Mouse (Mus musculus): ENCODE results near the gene Gm13090.

The Gm13090 gene

DNA sequence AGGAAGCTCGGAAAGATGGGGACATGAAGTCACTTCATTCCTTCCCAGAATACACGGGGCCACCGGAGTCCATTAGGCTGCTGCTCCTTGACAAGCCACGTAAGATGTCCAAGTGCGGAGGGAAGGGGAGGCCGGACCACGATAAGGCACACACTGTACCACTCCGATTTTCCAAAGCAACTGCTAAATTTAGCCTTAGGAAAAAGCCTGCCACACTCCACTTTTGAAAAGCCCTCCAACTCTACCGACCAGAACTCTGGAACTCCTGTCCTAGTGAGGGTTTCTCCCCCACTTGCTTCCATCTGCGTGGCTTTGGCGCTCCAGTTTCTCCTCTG, 7.7 kb downstream of the Gm13090 start:
- DNase-seq (ENCODE audit: low spot score in 2 of 2), result no peak

DNA sequence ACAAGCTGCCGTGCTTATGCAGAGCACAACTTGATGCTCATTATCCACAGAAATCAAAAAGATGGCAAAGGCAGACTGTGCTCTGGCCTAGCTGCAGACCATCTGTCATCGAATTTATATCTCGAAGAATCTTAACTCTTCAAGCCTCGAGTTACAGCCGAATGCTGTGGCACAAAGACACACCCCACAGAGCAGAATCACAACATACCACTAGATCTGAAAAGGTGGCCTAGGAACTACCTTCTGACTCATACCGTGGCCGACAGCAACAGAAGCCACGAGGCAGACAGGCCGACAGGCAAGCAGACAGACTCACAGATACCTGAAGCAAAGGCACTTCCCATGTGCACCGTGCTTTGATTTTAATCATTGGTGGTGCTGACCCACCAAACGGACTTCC, 14.3 kb downstream of the Gm13090 start:
- no peak for DNase-seq (ENCODE audit: low spot score in 2 of 2)

DNA sequence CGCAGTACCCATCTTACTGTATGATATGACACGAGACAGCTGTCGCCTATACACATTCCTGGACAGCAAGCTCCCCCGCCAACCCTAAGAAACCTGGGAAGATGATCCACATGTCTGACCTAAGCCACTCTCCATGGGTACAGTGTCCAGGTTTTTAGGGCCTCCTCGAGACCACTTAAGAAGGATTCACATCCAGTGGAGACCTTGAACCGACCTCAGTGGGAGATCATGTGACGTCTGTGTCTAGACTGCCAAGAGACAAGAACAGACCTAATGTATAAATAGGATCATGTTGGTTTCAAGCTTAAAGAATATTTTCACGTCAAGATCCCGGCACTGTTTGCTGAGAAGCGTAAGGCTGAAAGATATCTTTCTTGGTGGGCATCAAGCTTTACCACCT, 14.8 kb downstream of the Gm13090 start:
- no peak for DNase-seq (ENCODE audit: low spot score in 2 of 2)

DNA sequence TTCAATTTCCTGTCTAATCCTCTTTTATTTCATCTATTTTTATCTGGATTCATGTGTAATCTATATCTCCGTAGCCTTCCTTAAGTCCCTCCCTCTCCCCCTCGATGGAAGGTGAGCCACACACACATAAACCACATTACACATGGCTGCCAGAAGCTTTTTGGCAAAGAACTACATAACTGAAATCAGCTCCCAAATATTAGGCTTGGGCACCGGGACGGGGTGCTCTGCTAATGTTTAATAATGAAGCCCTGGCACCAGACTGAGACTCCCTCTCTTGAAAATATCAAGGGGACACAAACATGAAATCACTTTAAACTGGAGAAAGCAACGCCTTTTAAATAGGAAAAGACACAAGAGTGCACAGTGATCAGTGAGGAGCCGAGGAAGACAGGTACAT, 16.5 kb downstream of the Gm13090 start:
- DNase-seq (ENCODE audit: low spot score in 2 of 2), result no peak

DNA sequence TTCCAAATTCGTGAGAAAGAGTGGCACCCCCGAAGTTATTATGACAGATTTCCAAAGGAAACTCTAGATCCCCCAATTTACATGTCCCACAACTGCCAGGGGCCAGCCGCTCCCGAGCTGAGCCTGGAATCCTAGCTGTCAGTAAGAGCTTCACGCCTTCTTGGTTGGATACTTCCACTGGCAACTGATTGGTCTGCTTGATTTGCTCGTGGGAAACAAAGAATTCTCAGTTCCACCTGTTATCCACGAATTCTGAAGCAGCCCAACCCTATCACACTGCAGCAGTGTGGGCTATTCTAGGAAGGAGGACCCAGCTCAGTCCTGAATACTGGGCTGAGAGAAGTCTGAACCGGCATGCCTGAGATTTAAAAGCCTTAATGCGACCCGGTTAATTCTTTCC, 17.1 kb downstream of the Gm13090 start:
- DNase-seq (ENCODE audit: low spot score in 2 of 2), result no peak

DNA sequence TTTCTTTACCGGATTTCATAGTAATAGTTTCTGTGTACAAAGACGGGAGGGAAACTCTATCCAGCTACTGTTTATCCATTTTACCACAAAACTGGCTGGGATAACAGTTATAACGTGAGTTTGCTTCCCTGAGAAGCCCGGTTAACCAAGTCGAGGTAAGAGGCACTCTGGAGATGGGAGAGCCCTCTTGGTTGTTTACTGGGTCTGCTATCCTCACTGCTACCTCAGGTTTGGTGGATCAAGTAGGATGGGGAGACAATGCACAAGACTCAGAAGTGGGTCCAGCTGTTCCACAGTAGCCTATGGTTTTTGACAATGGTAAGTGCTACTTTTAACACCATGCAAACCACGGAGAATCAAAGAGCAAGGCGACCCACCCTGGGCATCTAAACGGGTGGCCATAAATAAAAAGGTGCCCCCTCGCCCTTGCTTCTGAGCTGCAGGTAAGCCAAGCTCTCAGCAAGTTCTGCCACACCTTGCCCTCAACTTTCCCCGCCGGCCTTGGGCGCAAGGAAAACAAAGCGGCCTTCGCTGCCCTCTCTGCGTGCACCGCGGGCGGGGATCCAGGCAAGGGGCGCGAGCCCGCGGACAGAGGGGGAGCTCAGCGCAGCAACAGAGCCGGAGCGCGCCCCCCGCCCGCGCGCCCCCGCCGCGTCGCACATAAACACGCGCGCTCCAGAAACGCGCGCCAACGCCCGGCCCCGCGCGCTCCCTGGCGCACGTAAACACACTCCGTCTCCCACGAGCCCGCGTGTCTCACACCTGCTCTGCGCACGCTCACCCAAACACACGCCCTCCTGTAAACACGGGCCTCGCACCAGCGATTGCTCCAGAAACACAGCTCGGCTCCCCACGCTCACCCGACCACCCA, 18.0 kb downstream of the Gm13090 start:
- peak in 1 of 2 experiments; percentile 31 for DNase-seq (ENCODE audit: low spot score in 2 of 2)

DNA sequence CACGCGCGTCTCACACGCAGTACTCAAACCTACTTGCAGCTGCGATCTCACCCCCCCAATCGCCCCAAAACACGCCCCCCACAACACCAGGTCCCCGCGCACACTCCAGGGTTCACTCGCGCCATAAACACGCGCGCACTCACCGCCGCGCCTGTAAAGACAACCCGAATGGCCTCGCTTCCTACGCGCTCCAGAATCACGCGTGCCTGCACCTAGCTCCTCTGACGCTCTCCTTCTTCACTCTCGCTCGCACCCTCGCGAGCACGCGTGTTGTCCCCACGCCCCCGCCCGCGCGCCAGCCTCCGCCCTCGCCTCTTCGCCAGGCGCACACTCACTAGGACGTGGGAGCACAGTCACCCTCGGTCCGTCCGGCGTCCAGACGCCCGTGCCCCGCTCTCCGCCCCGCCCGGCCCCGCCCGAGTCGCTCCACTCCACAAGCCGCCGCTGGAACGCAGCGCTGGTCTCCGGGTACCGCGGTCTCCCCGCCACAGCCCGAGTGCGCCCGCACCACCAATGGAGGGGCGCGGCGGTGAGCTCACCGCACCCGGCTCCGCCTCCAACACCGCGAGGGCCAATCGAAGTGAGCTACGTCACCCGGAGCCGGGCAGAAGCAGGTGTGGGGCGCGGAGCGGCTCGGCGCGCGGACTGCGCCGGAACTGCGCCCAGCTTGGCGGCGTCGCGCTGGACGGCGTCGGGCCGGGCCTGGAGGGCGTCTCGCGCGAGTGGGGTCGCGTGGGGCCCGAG, 18.8 kb downstream of the Gm13090 start:
- peak; percentile 54 to 80 for DNase-seq (ENCODE audit: low spot score in 2 of 2)

DNA sequence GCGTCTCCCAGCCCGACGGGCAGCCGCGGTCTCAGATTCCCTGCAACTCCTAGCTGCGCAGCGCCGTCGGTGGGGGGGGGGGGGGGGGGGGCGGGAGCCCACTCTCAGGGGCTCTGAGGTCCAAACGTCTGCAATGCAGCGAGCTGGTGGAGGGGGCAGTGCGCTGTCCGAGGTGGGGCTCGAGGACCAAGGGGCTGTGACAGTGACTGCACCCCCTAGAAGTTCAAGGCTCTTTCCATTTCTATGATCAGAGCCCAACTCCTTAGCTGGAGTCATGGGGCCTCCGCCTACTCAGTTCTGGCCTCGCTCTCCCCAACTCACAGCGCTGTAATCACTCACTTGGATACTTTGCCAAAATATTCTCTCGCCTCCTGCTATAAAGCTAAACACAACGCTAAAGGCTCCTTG, 19.5 kb downstream of the Gm13090 start:
- no peak for DNase-seq (ENCODE audit: low spot score in 2 of 2)

DNA sequence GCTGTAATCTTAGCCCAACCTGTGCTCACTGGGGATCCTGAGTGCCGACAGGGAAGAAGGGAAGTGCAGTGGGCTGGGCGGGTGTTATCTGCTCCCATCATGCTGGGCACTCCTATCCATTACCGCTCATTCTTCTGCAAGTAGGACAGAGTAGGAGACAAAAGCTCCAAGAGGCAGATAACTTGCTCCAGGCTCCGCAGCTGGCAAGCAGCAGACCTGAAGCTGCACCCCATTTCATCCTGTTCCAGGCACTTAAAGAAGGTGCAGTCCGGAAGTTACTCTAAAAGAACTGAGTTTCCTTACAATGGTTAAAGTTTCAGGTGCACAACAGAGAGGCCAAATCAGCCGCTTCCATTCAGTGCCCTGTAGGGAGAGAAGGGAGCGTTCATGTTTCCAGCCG, 21.9 kb downstream of the Gm13090 start:
- DNase-seq (ENCODE audit: low spot score in 2 of 2), result no peak

DNA sequence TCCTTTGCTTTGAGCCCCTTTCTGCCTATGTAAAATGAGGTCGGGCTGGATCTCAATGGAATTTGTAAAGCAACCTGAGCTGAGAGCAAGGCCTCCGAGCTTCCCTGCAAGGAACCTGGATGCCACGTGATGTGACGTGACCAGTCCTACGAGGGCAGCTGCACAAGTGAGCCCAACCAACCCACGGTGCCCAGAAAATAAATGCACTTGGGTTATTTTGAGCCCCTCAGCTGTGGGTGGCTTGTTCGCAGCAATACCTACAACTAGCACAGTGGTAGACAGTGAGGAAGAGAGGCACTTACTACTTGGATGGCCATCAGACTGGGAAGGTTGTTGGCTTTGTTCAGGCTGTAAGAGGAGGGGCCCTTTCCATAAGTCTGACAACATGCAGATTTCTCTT, 25.2 kb downstream of the Gm13090 start:
- DNase-seq (ENCODE audit: low spot score in 2 of 2), result no peak

DNA sequence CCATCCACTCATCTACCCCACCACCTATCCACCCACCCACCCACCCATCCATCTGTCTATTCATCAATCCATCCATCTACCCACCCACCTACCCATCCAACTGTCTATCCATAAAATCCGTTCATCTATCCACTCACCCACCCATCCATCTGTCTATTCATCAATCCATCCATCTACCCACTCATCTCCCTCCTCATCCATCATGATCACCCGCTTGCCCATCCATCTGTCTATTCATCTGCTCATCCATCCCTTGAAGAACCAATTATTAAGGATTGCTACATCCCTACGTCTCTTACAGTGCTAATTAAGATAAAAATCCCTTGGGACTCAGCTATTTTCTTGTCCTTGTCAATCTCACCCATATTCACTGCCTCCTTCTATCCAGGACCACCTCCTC, 29.5 kb downstream of the Gm13090 start:
- no peak for DNase-seq (ENCODE audit: low spot score in 2 of 2)

DNA sequence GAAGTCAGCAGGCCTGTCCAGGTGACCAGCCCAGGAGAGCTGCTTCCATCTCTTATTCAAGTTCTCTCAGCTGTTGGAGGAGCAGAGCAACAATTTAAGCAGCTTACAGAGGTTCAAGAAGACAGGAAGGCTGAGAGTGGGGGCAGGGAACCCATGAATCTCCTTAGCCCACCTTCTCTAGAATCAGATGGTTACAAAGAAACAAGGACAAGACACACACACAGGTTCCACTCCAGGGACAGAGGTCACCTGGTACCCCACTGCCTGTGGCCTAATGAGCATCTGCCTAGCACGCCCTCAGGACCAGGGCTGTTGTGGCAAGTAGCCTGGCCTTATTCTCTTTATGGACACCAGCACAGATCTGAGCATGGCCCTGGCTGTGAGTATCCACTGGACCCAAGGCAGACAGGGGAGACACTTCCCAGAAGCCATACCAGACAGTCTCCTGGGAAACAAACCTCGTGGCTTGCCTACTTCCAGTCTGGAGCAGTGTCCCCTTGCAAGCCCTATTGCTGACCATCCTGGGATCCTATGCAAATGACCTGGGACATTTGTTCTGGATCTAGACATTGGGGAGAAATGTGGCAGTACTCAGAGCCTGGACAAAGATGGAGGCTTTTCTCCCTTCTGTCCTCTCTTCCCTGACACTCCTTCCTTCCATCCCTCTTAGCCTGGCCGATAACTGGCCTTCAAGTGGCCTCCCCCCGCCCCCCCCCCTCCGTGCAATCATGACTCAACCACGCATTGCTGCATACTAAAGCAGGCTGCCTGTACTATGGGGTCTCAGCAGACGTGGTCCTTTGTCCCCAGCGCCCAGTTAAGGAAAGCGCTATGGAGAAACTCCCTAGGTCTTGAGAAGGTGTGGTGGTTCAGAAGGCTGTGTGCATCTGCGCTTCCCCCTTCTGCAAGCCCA, 38.5 kb downstream of the Gm13090 start:
- no peak for DNase-seq (ENCODE audit: low spot score in 2 of 2)

DNA sequence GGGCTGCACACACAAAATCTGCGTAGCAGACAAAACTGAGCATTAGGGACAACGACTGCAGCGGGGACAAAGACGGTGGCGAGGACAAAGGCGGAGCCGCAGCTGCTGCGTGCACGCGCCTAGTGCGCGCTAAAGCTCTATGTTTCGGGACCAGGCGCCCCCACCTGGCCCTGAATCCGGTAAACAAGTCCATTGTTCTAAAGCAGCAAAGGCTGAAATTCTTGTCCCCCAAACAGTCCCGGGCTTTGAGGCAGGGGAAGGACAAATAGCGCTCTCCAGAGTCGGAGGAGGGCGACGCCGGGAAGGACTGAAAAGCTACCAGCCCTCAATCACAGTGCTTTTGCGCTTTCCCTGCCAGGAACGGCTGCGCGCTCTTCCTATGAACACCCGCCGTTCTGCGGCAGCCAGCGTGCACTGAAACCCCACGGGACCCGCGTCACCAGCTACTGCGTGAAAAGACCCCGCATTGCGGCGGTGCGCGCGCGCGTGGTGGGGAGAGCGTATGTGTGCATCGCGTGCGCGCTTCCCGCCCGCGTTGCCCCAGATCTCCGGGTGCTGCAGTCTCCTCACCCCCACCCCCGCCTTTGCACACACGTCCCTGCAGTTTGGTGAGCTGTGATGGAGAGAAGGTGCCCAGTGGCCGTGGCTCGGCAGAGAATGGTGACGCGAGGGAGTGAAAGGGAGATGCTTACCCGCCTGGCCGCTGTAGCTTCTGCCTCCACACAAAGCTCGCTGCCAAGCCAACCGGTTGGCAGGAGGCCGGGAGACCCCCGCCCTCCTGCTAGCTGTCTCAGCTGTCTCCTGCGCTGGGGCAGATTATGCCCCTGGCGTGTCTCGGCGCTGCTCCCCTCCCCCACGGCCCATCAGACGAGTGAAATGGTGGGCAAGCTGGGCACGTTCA, 39.5 kb downstream of the Gm13090 start:
- peak; percentile 70 to 71 for DNase-seq (ENCODE audit: low spot score in 2 of 2)

DNA sequence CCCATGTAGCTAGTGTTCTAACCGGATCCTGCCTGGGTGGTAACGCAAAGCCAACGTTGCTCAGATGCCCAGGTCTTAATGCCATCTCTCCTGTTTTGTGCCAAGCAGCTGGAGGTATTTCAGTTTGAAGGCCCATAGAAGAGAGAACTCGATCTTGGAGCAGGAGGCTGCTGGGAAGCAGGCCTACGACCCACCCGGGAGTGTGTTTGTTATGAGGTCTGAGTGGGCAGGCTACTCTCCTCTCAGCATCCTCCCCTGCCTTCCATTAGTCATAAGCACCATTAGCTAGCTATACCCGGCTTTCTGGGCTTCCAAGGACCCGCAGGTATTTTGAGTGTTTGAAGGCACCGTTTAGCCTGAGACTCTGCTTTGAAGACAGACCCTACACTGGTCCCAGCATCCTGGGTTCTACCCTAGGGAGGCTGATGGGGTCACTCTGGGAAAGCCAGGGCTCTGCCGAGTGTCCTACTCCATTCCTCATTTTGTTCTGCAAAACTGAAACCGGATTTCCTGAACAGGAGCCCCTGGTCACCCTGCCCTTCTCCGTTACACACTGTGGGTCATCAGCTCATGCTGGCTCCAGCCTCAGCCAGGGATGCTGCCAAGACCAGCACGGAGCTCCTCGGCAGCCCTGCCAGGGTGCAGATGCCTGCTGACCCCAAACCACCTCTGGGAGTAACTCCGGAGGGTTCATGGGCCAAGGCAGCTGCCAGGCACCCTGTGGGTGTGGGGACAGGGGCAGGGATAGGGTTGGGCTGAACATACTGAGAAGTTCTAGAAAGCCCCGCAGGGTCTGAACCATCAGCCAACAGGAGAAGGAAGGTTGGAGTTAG, 40.6 kb downstream of the Gm13090 start:
- no peak for DNase-seq (ENCODE audit: low spot score in 2 of 2)

DNA sequence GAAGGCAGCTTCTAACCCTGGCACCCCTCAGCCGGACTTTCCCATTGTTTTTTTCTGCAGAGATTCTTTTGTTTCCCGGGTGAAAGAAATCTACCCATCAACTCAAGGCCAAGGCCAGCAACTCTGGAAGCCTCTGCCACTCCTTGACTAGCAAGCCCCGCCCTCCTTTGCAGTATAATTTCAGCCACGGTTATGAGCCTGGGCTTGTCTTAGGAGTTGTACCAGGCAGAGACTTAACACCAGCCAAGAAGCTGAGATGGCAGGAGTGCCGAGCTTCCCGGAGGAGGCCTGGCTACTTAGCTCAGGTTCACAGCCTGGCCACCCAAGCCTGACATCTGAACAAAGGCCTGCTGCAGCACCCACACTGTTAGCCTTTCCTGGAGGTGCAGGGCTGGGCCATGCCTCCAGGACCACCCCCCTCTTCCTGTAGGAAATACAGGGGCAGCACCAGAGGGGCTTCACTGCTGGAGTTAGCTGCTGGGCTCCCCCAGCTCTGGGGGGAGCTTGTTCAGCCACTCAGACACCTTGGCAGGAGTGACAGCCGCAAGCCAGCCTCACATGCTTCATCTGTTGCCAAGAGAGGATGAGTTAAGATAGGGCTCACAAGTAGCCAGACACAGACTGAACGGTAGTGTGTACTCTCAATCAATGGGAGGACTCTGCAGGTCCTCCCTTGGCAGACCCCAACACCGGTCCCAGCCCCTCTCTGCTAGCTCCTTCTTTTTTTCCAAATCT, 41.6 kb downstream of the Gm13090 start:
- no peak for DNase-seq (ENCODE audit: low spot score in 2 of 2)

DNA sequence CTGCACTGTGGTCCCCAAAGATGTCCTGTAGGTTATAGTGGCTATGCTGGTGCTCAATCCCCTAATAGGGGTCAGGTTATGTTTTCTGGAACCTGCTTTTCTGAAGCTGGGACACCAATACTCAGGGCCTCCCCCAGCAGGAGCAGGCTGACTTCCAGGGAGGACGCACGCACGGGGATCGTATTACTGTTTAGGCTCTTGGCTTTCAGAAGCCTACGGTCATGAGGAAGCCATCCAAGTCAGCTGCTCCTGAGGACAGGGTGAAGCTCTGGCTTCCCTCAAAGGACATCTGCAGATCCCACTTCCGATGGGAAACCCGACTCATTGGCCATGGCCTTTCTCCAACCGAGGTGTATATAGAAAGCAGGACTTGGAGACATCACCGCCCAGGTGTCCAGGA, 43.1 kb downstream of the Gm13090 start:
- DNase-seq (ENCODE audit: low spot score in 2 of 2), result no peak

DNA sequence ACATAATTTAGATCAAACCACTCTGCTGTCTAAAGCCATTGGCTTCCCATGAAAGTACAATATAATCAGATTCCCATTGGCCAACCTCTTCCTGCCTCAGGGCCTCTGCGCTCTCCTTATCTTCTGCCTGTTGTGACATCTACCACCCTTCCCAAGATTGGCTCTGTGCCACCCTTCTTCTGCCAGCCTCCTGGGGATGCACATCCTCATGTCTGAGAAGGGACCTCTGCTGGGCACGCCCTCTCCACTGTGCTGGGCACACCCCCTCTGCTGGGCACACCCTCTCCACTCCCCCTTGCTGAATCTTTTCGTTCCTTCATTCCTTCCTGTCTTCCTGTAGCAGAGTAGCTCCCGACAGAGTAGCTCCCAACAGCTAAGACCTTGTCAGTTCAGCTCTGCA, 44.4 kb downstream of the Gm13090 start:
- DNase-seq (ENCODE audit: low spot score in 2 of 2), result no peak

DNA sequence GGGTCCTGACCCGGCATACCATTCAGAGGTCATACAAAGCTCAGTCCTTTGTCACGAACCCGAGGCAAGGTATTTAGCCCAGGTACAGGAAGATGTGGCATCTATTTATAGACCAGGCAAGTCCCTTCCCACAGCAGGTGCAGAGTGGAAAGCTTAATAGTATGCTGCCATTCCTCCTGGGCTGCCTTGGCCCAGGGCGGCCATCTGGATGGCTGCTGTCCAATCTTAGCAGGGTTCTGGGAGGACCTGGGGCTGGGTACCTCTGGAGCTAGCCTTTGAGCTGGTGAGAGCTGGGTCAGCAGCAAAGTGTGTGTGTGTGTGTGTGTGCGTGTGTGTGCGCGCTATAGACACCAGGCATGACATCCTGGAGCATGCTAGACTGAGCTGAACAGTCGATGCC, 46.1 kb downstream of the Gm13090 start:
- no peak for DNase-seq (ENCODE audit: low spot score in 2 of 2)

DNA sequence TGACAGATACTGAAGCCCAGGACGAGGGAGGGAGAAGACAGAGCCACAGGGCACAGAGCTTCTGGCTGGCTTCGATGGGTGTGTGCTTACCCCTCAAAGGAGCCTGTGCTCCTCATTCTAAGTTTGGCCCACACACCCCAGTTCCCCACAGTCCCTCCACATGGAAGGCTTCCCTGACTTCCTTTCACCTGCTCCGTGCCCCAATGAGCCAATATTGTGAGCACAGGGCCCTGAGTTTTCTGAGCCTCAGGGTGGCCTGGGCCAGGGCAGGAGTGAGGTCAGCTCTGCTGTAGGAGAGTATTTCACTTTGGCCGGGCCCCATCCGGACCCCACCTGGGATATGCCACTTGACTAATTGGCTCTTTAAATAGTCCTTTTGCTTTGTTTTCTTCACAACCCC, 48.3 kb downstream of the Gm13090 start:
- no peak for DNase-seq (ENCODE audit: low spot score in 2 of 2)

DNA sequence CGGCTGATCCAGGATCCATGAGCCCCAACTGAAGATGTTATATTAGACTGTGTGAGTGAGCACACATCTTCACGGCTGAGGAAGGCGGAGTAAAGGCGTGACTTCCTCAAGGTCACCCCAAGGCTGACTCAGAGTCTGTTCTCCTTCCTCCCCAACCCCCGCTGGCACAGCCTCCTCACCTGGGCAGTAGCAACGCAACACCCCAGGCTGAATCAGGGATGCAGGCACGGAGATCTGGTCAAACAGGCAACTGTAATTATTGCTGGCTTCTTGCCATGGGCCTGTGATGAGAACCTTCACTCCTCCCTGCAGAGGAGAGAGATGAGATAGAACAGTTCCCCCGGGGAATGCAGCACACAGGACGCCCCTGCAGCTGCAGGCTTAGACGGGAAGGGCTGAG, 48.8 kb downstream of the Gm13090 start:
- no peak for DNase-seq (ENCODE audit: low spot score in 2 of 2)
